Mouse (Mus musculus) CH12.LX (cell line): ENCODE results near the gene Mapkbp1. TPM values are rescaled to one million over a fixed set of nuclear protein-coding genes. Genes with fewer than 3 reads are reported as not detected.

ENCODE experiments used
- DNase-seq: peaks from one replicate; pipeline ENCODE4 v3.0.0-alpha.2; 2013; ENCODE audit errors: extremely low read depth
- H3K27ac ChIP-seq: 2 replicates; pipeline ENCODE4 v1.5.1; 2012; ENCODE audit warnings: low read depth, mild to moderate bottlenecking, control low read depth, moderate library complexity; ENCODE audit not compliant: insufficient read depth
- H3K27me3 ChIP-seq: replicated peaks from 2 replicates; pipeline ENCODE3; 2012; ENCODE audit warnings: inconsistent platforms
- H3K36me3 ChIP-seq, 2 experiments: replicated peaks in 1 of 2; 2 replicates each; pipeline versions ENCODE3 to v1.6.1; 2012; ENCODE audit warnings: inconsistent platforms in 1 of 2, low read length in 1 of 2, mild to moderate bottlenecking in 1 of 2, mixed read lengths in 1 of 2, moderate library complexity in 1 of 2; ENCODE audit not compliant: control insufficient read depth in 1 of 2, insufficient read depth in 1 of 2
- H3K4me1 ChIP-seq, 2 experiments: 2 replicates each; pipeline ENCODE4 v1.6.1; 2012; ENCODE audit warnings: inconsistent platforms in 1 of 2, moderate library complexity in 1 of 2; ENCODE audit not compliant: insufficient read depth in 2 of 2, control insufficient read depth in 1 of 2
- H3K4me2 ChIP-seq: 2 replicates; pipeline ENCODE4 v1.6.1; 2012; ENCODE audit warnings: low read depth, mild to moderate bottlenecking, control low read depth; ENCODE audit not compliant: poor library complexity, insufficient read depth, severe bottlenecking
- H3K4me3 ChIP-seq, 3 experiments: fragments of 150-350 bp in 1 of 3; sonication (generic) in 1 of 3; replicated peaks in 1 of 3; 2 replicates each; pipeline versions ENCODE3 to v1.5.1; 2011 to 2012; ENCODE audit warnings: low read depth in 2 of 3, low read length in 2 of 3, mild to moderate bottlenecking in 2 of 3, moderate library complexity in 2 of 3, control low read depth in 1 of 3, improper control_type of control experiment in 1 of 3, inconsistent platforms in 1 of 3, mixed read lengths in 1 of 3; ENCODE audit not compliant: poor library complexity in 1 of 3
- H3K79me2 ChIP-seq: replicated peaks from 2 replicates; pipeline ENCODE4 v1.6.1; 2012; ENCODE audit warnings: mild to moderate bottlenecking, moderate library complexity; ENCODE audit not compliant: control insufficient read depth, poor library complexity, insufficient read depth, severe bottlenecking; ENCODE audit errors: extremely low read depth
- H3K9ac ChIP-seq: 2 replicates; pipeline ENCODE4 v1.6.1; 2012; ENCODE audit warnings: low read depth, mild to moderate bottlenecking, control low read depth, moderate library complexity; ENCODE audit not compliant: insufficient read depth
- H3K9me3 ChIP-seq: replicated peaks from 2 replicates; pipeline ENCODE3; 2012; ENCODE audit warnings: low read length, inconsistent platforms, mixed read lengths
- EP300 ChIP-seq: IDR thresholded peaks from 2 replicates; pipeline ENCODE4 v1.6.1; 2011; ENCODE audit warnings: low read length, improper control_type of control experiment
- ETS1 ChIP-seq: conservative IDR thresholded peaks from 2 replicates; pipeline ENCODE4 v1.6.1; 2012; ENCODE audit warnings: low read depth, mild to moderate bottlenecking, inconsistent platforms, low read length, improper control_type of control experiment, moderate library complexity
- GABPA ChIP-seq: IDR thresholded peaks from 2 replicates; pipeline ENCODE4 v1.6.1; 2012; ENCODE audit warnings: low read depth, low read length, improper control_type of control experiment, inconsistent platforms; ENCODE audit not compliant: insufficient replicate concordance
- HCFC1 ChIP-seq: IDR thresholded peaks from 2 replicates; pipeline ENCODE4 v1.6.1; 2012; ENCODE audit warnings: low read depth, mild to moderate bottlenecking, inconsistent platforms, low read length, improper control_type of control experiment
- JUND ChIP-seq: conservative IDR thresholded peaks from 2 replicates; pipeline ENCODE4 v1.6.1; 2011; ENCODE audit warnings: low read depth, low read length, improper control_type of control experiment
- KAT2A ChIP-seq: IDR thresholded peaks from 2 replicates; pipeline ENCODE4 v1.6.1; 2012; ENCODE audit warnings: low read length, improper control_type of control experiment, inconsistent platforms; ENCODE audit not compliant: insufficient replicate concordance
- MXI1 ChIP-seq: IDR thresholded peaks from 2 replicates; pipeline ENCODE4 v1.6.1; 2011; ENCODE audit warnings: mild to moderate bottlenecking, low read depth, low read length, improper control_type of control experiment
- MYC ChIP-seq: IDR thresholded peaks from 2 replicates; pipeline ENCODE4 v1.6.1; 2011; ENCODE audit warnings: low read depth, mild to moderate bottlenecking, improper control_type of control experiment, low read length
- NELFE ChIP-seq: IDR thresholded peaks from 2 replicates; pipeline ENCODE4 v1.6.1; 2011; ENCODE audit warnings: low read depth, low read length, improper control_type of control experiment
- NRF1 ChIP-seq: IDR thresholded peaks from 2 replicates; pipeline ENCODE4 v1.6.1; 2014; ENCODE audit warnings: low read depth, mild to moderate bottlenecking, inconsistent platforms, low read length, improper control_type of control experiment, moderate library complexity
- POLR2A ChIP-seq: IDR thresholded peaks from 2 replicates; pipeline ENCODE4 v1.6.1; 2011; ENCODE audit warnings: low read depth, mild to moderate bottlenecking, improper control_type of control experiment, low read length
- SMC3 ChIP-seq: IDR thresholded peaks from 2 replicates; pipeline ENCODE4 v1.6.1; 2011; ENCODE audit warnings: low read depth, low read length, improper control_type of control experiment
- ZC3H11A ChIP-seq: IDR thresholded peaks from 2 replicates; pipeline ENCODE4 v1.6.1; 2012; ENCODE audit warnings: low read depth, mild to moderate bottlenecking, inconsistent platforms, low read length, improper control_type of control experiment
- dilution Hi-C: fragments of 300-500 bp; cut with MboI; formaldehyde crosslinking; loops from 2 replicates; pipeline ENCODE4 v1.14.3; 2020; ENCODE audit warnings: low sequenced_read_pairs; ENCODE audit not compliant: extremely low pct_unique_long_range_greater_than_20kb, extremely low pct_ligation_motif_present
- in situ Hi-C: fragments of 300-500 bp; cut with MboI; formaldehyde crosslinking; loops from 3 replicates; pipeline ENCODE4 v1.14.3; 2019; ENCODE audit warnings: low sequenced_read_pairs, low pct_ligation_motif_present, low pct_unique_long_range_greater_than_20kb, mixed read lengths
- polyA plus RNA-seq: library from polyadenylated mRNA; unstranded; fragments of >175 nt; gene quantifications from 2 replicates; pipeline ENCODE4 v1.2.1, GENCODE M21; 2012; ENCODE audit warnings: low read depth; ENCODE audit not compliant: insufficient read length
- total RNA-seq, 2 experiments: library from RNA; depleted of rRNA; stranded (reverse); fragments of 300-350 nt in 1 of 2; fragments of >200 nt in 1 of 2; gene quantifications; 2 replicates each; pipeline ENCODE4 v1.2.3; 2012 to 2014

Gene Mapkbp1
- total and polyA plus RNA-seq, 3 experiments: 1.9 to 7.0 (median 4.3) TPM

DNA sequence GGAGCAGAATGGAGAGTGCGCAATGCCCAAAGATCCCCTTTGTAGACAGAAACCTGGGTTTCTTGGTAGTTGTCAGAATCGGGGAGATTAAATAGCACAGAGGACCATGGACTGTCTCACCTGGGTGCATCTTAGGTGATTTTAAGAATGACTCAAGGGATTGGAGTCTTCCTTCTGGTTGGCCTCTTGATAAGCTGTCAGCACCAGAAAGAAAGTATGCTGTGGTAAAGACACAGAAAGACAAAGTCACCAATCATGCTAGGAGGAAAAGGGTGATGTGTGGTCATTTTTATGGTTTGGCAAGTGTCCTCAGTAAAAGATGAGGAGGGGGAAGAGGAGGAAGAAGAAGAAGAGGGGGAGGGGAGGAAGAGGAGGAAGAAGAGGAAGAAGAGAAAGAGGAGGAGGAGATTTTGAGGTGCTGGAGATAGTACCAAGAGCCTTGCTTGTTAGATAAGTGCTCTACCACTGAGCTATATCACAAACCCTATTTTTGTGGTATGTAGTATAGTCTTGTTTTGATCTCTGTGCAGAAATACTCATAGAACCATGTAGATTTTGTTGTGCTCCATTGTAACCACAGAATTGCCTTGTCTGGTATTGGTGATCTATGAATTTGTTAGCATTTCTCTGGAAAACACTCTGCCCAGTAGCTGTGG, 41.5 kb downstream of the Mapkbp1 start:
- Histone ChIP-seq H3K4me2 (no peak overlapping the region), H3K4me1 (peaks cover 0 to 6% of the 10 kb centered on the region in 2 experiments; a peak in 1 of 4 replicates), H3K9me3 (no peaks in the 10 kb centered on the region), H3K79me2 (no peaks in the 10 kb centered on the region), H3K27ac (no peak overlapping the region), H3K4me3 (no peak overlapping the region), H3K27me3 (no peaks in the 10 kb centered on the region), H3K9ac (no peak overlapping the region)
- DNase-seq: no peak
- in situ Hi-C loops: no loop called here
- dilution Hi-C loops: no loop called here
- TF ChIP-seq NELFE: no peak
- TF ChIP-seq ETS1: no peak
- TF ChIP-seq GABPA: no peak
- TF ChIP-seq KAT2A: no peak
- TF ChIP-seq, all 38 proteins: peak for 0
- H3K36me3 ChIP-seq: peaks cover 19 to 65% of the 10 kb centered on the region in 2 experiments

DNA sequence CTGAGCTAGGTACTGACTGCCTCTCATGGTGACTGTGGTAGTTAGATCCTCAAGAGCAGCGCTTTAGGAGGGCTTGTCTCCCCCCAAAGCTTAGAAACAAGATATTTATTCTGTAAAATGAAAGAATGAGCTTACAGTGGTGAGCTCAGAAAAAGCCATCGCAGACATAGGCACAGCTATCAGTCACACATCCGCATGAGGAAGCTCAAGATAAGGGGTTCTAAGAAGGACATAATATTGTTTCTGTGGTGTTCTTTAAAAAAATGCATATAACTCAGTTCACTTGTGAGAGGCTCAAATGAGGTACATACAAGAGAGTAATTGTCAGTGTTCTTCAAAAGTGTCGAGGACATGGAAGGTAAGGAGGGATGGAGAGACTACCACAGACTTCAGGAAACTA, 43.4 kb downstream of the Mapkbp1 start:
- Histone ChIP-seq H3K9ac (no peak overlapping the region), H3K79me2 (no peaks in the 10 kb centered on the region), H3K4me3 (no peak overlapping the region), H3K27ac (no peak overlapping the region), H3K36me3 (peaks cover 32 to 76% of the 10 kb centered on the region in 2 experiments), H3K9me3 (no peaks in the 10 kb centered on the region), H3K4me2 (no peak overlapping the region), H3K4me1 (peaks cover 0 to 6% of the 10 kb centered on the region in 2 experiments; a peak in 1 of 4 replicates), H3K27me3 (no peaks in the 10 kb centered on the region)
- no peak for DNase-seq
- TF ChIP-seq GABPA (no peak), ZC3H11A (no peak)
- in situ Hi-C loops: loop anchor here (5.0 kb wide), 1 partner anchor 44 kb away; the partner anchor contains the start of gene Mapkbp1
- dilution Hi-C loops: no loop called here

DNA sequence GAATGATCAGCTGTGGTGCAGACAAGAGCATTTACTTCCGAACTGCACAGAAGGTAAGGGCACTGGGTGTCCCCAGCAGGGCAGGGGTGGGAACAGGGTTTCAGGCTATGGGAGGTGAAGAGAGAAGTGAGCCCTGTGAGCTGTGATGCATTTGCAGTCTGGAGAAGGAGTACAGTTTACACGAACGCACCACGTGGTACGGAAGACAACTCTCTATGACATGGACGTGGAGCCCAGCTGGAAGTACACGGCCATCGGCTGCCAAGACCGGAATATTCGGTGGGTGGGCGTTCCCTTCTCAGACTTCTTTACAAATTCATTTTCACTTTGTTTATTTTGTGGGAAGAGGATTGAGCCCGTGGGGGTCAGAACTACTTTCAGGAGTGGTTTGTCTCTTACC, 45.1 kb downstream of the Mapkbp1 start:
- dilution Hi-C loops: no loop called here
- no peak overlapping the region for H3K9ac ChIP-seq
- TF ChIP-seq MXI1 (no peak), EP300 (no peak), MYC (no peak), POLR2A (no peak), SMC3 (no peak), JUND (no peak), HCFC1 (no peak), NRF1 (no peak)
- no peak for DNase-seq
- in situ Hi-C loops: loop anchor here (5.0 kb wide), 1 partner anchor 45 kb away; the partner anchor contains the start of gene Mapkbp1
- H3K4me1 ChIP-seq: no peaks in the 10 kb centered on the region
- no peaks in the 10 kb centered on the region for H3K79me2 ChIP-seq
- no peaks in the 10 kb centered on the region for H3K27me3 ChIP-seq
- H3K4me2 ChIP-seq: no peak overlapping the region
- H3K27ac ChIP-seq: no peak overlapping the region
- H3K9me3 ChIP-seq: no peaks in the 10 kb centered on the region
- peaks cover 47 to 88% of the 10 kb centered on the region in 2 experiments for H3K36me3 ChIP-seq
- no peak overlapping the region for H3K4me3 ChIP-seq
